Mouse (Mus musculus) thymus, adult 2 months (tissue): Measurements from ENCODE around the gene Hspb9.

Experiments used
- CTCF ChIP-seq: fragments of 200-500 bp; IDR thresholded peaks from 2 replicates; pipeline ENCODE4 v1.5.1; 2012; ENCODE audit warnings: mild to moderate bottlenecking, control low read depth, low read length, moderate library complexity, borderline replicate concordance; ENCODE audit not compliant: control insufficient read depth, poor library complexity, insufficient read depth; ENCODE audit errors: extremely low read depth
- POLR2A ChIP-seq: fragments of 200-500 bp; IDR thresholded peaks from 2 replicates; pipeline ENCODE4 v1.6.1; 2012; ENCODE audit warnings: mild to moderate bottlenecking, low read length, control low read depth, moderate library complexity; ENCODE audit not compliant: control insufficient read depth, poor library complexity, insufficient read depth; ENCODE audit errors: extremely low read depth

DNA sequence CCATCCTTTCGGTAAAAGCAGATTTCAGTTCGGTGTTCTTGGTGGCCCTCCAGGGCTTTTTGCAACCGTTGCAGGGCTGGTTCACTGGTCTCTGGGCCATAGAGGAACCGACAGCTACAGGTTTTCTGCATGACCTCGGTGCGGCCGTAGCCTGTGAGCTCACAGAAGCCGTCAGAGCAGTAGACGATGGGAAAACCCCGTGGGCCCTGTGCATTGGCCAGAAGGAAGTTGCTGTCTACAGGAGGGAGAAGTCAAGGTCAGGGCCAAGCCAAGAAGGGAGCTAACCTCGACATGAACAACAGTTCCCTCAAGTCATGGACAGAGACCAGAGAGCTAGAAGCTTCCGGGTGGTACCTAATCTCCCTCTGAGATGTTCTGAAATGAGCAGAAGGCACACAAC lies 43.9 kb downstream of the Hspb9 start:
- TF ChIP-seq POLR2A, result no peak
- no peak for TF ChIP-seq CTCF
